Mouse (Mus musculus): ENCODE data around the gene Vmn1r75. TPM values are rescaled to one million over a fixed set of nuclear protein-coding genes. Genes with fewer than 3 reads are reported as not detected.

Gene Vmn1r75
- not detected for total RNA-seq (2021)
- long read RNA-seq = 0 reads

GRCm38 (mm10) chr7:11874330-11874729, at the start of gene Vmn1r75:
Gene Vmn1r75, plus strand, starts transcription at chr7:11874630.
- DNase-seq (ENCODE audit: low spot score in 2 of 2) = no peak

- no peak for DNase-seq (ENCODE audit: low spot score in 2 of 2)
Measured at GRCm38 (mm10) chr7:11833680-11834079, 40.8 kb upstream of the Vmn1r75 start, which contains the start of gene Vmn1r74. Gene Vmn1r74, plus strand, starts transcription at chr7:11833980.

Other genes starting within 250 kb of the Vmn1r75 start
- gene Vmn1r72, start 194.5 kb upstream of the Vmn1r75 start, total RNA-seq (2021) = not detected
- gene Vmn1r73, start 144.4 kb upstream of the Vmn1r75 start, total RNA-seq (2021) = not detected
- gene Vmn1r74, start 40.6 kb upstream of the Vmn1r75 start, total RNA-seq (2021) = not detected
- gene Vmn1r76, start 63.6 kb downstream of the Vmn1r75 start, total RNA-seq (2021) = not detected
- gene Vmn1r77, start 162.1 kb downstream of the Vmn1r75 start, total RNA-seq (2021) = not detected